Mouse (Mus musculus) CH12.LX (cell line): ENCODE measurements around the gene March6.

Experiments used
- CHD2 ChIP-seq: IDR thresholded peaks from 2 replicates; pipeline ENCODE4 v1.6.1; 2011; ENCODE audit warnings: low read length, improper control_type of control experiment
- HCFC1 ChIP-seq: IDR thresholded peaks from 2 replicates; pipeline ENCODE4 v1.6.1; 2012; ENCODE audit warnings: low read depth, mild to moderate bottlenecking, inconsistent platforms, low read length, improper control_type of control experiment
- MAFK ChIP-seq: IDR thresholded peaks from 2 replicates; pipeline ENCODE4 v1.6.1; 2011; ENCODE audit warnings: low read length, improper control_type of control experiment; ENCODE audit not compliant: insufficient replicate concordance
- MAZ ChIP-seq: IDR thresholded peaks from 2 replicates; pipeline ENCODE4 v1.6.1; 2012; ENCODE audit warnings: low read depth, mild to moderate bottlenecking, inconsistent platforms, low read length, improper control_type of control experiment, moderate library complexity
- POLR2A ChIP-seq: IDR thresholded peaks from 2 replicates; pipeline ENCODE4 v1.6.1; 2011; ENCODE audit warnings: low read depth, mild to moderate bottlenecking, improper control_type of control experiment, low read length
- ZC3H11A ChIP-seq: IDR thresholded peaks from 2 replicates; pipeline ENCODE4 v1.6.1; 2012; ENCODE audit warnings: low read depth, mild to moderate bottlenecking, inconsistent platforms, low read length, improper control_type of control experiment
- ZNF384 ChIP-seq: IDR thresholded peaks from 2 replicates; pipeline ENCODE4 v1.6.1; 2012; ENCODE audit warnings: low read depth, low read length, improper control_type of control experiment, inconsistent platforms

GRCm38 (mm10) chr15:31414179-31414898 is 116.5 kb downstream of the March6 start:
- no peak for TF ChIP-seq HCFC1
- no peak for TF ChIP-seq POLR2A
- TF ChIP-seq MAFK = no peak
- no peak for TF ChIP-seq CHD2
- no peak for TF ChIP-seq ZNF384
- TF ChIP-seq ZC3H11A = no peak
- no peak for TF ChIP-seq MAZ
